Mouse (Mus musculus) ovary, postnatal 14 days (tissue): ENCODE data around the gene Gm11273.
A peak's percentile ranks its signal among the peaks of the same experiment; 100 is the strongest.
"Not testable (repeated sequence)": the region's sequence is repeated elsewhere in the genome, so short reads cannot be mapped to it uniquely, and the experiment has no call there.

Source experiments
- DNase-seq: peaks from one replicate; pipeline ENCODE4 v3.0.0; 2022; ENCODE audit warnings: low spot score

The Gm11273 gene

DNA sequence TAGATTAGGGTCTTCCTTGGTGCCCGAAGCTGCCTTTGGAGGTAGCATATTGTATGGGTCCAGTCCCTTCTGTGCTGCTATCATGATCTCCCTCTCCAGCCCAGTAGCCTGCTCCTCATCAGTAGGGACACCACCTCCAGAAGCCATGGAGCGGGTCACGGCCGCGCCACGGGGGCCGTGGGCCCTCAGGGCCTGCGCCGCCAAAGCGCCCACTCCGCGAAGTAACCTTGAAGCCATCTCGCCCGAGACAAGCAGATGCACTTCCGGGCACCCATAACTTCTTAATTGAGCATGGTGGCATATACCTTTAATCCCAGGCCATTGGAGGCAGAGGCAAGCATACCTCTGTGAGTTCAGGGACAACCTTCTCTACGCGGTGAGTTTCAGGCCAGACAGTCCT, at the start of gene Gm11273:
Gene Gm11273 (minus strand): TSS at position 237 of the 400 bp plus-strand sequence.
- not testable (repeated sequence) for DNase-seq

DNA sequence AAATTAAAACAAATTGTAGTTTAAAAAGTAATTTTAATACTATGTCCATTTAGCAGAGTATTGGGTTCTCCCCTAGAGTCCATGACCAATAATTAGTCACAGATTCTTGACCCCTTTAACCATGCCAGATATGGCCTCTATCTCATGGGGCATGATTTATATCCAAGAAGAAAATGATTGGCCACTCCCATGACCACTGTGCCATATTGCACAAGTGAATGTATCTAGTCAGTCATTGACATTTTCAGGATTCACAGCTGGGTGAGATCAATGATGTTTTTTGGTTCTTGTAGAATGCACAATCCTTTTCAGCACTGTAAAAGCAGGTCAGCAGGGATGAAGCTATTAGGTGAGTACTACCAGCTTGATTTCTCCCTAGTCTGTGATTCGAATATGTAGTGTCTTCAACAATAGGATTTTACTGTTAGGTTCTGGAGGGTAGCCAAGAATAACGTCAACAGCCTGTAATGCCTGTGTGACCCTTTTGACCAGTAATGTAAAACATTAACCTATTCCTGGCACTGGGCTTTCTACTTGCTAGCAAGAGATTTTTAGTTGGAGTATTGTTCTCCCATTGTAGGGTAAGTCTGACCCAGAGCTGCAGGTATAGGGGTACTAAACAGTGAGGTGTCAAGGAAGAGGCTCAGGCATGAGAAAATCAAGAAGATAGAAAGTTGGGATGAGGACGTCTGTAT, 49.3 kb upstream of the Gm11273 start:
- no peak for DNase-seq

- DNase-seq, result no peak
Observed at GRCm38 (mm10) chr13:21549487-21549886, 48.3 kb upstream of the Gm11273 start.

- DNase-seq, result no peak
Observed at GRCm38 (mm10) chr13:21542708-21543107, 41.5 kb upstream of the Gm11273 start, which contains the start of gene Olfr1366. Gene Olfr1366 (minus strand): TSS chr13:21542808.

GRCm38 (mm10) chr13:21530781-21531201, 29.6 kb upstream of the Gm11273 start, which contains the start of gene Zkscan8:
Gene Zkscan8 (minus strand): TSS chr13:21531120.
- peak; percentile 81 for DNase-seq

DNA sequence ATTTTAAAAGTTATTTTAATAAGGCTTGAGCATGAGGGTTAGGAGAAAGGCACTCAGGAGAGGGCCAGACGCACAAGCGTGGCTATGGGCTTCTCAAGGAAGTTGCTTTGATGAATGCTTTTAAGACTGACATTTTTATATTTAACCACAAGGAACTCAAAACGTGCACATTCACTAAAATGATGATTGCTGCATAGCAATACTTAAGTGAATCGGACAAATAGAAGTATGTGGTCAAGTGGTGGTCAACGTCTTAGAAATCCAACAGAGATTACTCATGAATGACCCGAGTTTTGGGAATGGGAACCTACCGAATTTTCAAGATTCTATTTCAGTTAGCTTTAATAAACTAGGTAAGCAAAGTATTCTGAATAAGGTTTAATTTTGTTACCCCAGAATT, 28.9 kb upstream of the Gm11273 start:
- no peak for DNase-seq

DNA sequence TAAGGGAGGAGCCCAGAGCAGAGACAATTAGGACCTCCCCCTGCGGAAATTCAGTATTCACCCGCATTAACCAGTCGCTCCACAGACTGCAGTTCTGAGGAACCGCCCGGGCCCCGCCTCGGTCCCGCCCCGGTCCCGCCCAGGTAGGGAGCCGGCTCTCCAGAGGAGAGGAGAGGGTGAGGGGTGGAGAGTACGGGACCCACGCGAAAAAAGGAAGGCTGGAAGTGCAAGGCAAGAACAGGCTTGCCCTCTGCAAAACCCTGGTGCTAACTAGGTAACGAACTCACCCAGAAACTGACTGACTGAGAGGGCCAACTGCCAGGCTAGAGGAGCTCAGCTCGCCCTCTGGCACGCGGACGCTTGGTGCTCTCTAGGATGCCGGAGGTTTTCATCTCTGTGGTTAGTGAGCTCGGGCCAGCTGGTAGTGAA, 5.0 kb upstream of the Gm11273 start:
- peak; percentile 58 for DNase-seq

DNA sequence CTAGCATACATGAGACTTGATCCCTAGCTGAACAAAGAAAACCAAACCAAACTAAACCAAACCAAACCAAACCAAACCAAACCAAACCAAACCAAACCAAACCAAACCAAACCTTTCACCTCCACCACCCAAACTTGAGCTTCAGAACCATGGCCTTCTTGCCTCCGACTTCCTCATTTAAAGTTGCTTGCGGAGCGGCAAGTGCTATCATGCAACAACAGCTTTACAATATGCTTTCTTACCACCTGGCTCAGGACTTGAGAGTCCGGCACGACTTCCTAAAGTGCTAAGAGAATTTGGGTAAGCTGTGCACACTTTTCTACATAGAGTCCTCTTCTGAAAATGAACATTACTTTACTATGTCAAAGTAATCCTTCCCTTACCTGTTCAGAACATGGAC, 1.1 kb upstream of the Gm11273 start:
- DNase-seq, result no peak

DNA sequence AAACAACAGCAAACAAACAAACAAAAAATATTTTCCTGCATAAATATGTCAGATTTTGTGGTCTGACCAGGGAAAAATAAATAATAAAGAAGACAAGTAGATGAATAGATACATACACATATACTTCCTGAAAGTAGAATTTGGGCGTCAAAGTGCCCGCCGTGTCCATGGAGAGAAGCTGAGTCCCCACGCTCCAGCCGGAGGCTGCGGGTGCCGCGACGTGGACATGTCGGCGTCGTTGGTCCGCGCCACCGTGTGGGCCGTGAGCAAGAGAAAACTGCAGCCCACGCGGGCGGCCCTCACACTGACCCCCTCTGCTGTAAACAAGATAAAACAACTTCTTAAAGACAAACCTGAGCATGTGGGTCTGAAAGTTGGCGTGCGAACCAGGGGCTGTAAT, 6.1 kb downstream of the Gm11273 start, which contains the start of gene AK157302:
Gene AK157302 (plus strand): TSS at position 144 of the 400 bp plus-strand sequence.
- no peak for DNase-seq

DNA sequence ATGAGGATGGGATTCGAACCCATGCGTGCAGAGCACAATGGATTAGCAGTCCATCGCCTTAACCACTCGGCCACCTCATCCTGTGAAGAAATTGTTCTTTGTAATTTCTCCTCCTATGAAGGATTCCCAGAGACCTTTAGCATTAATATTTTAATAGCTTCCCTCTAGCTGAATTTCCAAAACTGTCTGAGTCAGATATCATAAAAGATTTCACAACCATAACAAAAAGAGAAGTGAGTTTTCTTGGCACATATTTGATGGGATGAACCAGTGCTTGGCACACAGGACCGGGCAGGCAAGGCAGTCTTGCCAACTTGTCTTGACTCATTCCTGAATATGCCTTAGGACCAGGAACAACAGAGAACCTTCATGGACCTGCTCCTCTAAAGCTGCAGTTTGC, 8.4 kb downstream of the Gm11273 start:
- DNase-seq, result no peak

GRCm38 (mm10) chr13:21486881-21487280, 14.3 kb downstream of the Gm11273 start:
- no peak for DNase-seq

DNA sequence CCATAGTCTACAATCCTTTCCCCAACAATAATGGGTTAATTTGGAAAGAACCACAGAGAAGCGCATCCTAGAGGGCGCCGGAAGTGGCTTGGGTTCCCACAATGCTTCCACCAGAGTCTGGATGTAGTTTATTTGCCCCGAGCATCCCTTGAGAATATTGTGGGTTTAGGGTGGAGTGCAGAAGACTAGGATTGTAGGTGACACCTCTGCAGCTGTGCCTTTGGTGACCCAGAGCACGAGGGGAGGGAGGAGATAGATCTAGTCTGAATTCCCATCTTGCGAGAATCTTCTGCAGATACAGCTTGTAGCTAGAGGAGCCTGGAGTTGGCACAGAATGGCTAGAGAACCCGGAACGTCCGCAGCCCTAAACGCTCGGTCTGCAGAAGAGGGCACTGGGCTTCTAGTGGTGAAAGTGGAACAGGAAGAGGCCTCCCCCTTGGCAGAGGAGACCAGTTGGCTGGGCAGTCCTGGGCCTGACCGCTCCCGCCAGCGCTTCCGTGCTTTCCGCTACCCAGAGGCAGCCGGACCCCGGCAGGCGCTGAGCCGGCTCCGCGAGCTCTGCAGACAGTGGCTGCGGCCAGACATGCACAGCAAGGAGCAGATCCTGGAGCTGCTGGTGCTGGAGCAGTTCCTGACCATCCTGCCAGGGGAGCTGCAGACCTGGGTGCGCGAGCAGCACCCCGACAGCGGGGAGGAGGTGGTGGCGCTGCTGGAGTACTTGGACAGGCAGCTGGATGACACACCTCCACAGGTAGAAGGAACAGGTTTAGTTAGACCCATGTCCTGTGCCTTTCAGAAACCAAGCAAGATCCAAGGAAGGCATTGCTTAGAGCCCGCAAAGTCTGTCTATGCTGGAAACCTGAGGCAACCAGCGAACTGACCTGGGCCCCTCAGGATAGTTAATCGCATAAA, 22.2 kb downstream of the Gm11273 start, which contains the start of the genes Zkscan4 and Gm10065:
Gene Zkscan4 (plus strand): TSS at position 149 of the 912 bp plus-strand sequence.
Gene Gm10065 (minus strand): TSS at position 683 of the 912 bp plus-strand sequence.
- DNase-seq, result peak; percentile 57

DNA sequence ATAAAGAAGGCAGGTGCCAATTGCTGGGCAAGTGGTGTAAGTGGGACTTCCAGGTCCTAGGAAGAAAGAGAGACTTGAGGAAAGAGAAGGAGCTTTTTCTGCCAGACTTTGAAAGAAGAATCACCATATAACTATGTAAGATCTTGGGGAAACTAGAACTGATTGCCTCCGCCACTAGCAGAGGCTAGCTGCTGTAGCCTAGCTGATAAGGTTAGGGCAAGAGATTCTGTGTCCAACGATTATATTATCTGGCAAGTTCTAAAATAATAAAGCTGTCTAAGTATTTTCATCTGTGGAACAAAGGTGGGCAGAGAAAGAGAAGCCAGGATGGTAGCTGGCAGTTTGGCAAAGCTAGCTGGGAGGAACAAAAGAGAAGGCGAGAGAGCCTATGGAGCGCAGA, 28.8 kb downstream of the Gm11273 start:
- no peak for DNase-seq

DNA sequence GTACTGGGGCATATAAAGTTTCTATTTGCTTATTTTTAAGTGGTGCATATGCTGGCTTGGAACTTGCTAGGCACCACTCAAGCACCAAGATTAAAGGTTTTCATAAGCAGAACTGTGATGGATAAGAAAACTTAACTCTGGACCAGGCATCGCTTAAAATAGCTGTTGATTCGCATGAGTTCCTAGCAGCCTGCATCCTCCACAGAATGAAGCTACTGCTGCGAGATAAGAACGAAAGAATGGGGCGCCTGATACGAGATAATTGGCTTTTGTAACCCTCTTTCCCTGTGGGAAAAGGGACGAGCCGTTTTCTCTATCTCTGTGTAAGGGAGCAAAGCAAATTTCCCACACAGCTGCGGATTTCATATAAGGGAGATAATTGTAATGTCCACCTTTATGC, 32.1 kb downstream of the Gm11273 start:
- no peak for DNase-seq

DNA sequence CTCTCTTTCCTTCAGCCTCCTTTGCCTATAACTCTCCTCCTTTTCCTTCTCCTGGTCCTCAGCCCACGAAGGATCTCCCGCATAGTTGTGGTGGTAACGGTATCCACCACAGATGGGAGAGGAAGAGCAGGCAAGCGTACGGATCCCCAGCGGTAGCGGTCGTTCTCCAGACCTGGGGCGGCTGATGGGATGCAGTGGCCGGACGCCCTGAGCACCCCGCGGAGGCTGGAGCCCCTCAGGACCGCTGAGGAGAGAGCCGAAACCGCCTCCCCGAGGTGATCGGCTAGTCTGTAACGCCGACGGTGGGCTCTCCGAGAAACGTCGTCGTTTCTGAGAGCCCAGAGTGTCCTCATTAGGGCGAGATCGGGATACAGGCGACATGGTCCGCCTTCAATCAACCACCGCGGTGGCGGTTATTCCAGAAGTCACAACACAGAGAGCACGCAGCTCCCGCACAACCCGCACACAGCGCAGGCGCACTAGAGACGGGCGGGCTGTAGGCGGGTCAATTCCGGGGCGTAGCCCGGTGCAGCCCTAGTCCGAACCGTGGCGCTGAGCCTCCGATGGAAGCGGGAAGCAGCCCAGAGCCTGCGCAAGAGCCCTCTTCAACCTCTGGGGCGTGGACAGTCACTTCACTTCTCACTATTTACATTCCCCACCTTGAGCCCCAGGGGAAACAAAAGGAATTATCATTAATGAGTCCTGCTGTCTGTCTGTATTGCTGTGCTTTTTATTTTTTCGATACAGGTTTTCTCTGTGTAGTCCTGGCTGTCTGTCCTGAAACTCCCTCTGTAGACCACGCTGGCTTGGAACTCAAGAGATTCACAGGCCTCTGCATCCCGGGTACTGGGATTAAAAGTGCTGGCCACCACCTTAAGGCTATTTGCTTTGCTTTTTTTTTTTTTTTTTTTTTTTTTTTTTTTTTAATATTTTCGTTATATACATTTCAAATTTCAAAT, 32.9 kb downstream of the Gm11273 start, which contains the start of gene Nkapl:
Gene Nkapl (minus strand): TSS at position 449 of the 959 bp plus-strand sequence.
- DNase-seq, result peak; percentile 56

DNA sequence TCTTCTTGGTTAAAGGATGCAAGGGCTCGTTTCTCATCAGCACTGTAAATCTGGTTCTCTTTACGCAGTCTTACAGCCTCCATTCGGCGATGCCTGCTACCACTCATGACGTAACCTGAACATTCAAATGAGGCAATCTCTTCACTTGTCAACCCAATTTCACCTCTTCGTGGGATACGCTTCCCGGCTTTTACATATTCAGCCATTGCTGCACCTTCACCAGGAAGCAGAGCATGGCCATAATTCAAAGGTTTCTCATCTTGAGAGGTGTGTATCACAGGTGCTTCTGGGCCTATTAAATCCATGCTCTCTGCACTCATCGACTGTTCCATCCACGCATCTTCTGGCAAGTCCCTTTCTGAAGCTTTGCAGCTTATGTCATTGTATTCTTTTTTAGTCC, 33.9 kb downstream of the Gm11273 start:
- no peak for DNase-seq

- not testable (repeated sequence) for DNase-seq
Observed at GRCm38 (mm10) chr13:21462516-21462915, 38.7 kb downstream of the Gm11273 start.

GRCm38 (mm10) chr13:21456347-21456746, 44.9 kb downstream of the Gm11273 start:
- DNase-seq, result no peak

DNA sequence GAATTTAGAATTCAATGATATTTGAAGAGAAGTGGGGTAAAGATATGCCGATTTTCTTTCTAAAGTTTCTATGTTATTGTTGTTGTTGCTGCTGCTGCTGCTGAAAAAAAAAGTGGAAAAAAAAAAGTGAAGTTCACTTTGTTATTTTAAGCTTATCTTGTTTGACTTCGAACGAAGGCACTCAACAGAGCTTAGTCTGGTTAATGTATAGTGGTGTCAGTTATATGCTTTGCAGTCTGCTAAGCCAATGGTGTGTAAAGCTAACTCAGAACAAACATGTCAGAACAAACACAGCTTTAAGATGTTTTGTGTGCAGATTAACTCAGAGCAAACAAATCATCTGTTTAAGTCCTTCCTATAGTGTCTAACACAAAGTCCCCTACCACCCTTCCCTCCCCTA, 47.1 kb downstream of the Gm11273 start:
- no peak for DNase-seq

DNA sequence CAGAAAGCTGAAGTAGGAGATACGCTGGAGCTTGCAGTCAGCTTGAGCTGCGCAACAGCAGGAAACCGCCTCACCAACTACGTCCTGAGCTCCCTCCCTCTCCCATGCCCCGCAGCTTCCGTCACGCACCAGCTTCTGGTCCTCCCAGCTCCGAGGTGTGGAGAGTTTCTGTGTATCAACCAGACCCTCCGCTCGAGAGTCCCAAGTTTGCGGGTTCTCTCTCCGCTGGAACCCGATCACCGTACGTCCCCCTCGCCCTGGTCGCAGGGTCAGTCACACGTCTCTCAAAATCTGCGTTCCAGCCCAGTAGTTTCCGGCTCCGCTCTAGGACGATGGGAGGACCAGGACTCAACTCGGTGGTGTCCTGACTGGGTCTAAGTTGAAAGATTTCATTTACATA, 47.8 kb downstream of the Gm11273 start, which contains the start of gene Zscan26:
Gene Zscan26 (minus strand): TSS at position 282 of the 400 bp plus-strand sequence.
- peak; percentile 73 for DNase-seq

- no peak for DNase-seq
Observed at GRCm38 (mm10) chr13:21453042-21453441, 48.2 kb downstream of the Gm11273 start.
